Mouse (Mus musculus) mesoderm, embryonic 11.5 days (tissue): ENCODE measurements around the gene Afmid.
"Not testable (repeated sequence)": the region's sequence is repeated elsewhere in the genome, so short reads cannot be mapped to it uniquely, and the experiment has no call there.

ENCODE experiments used
- DNase-seq: peaks from one replicate; pipeline ENCODE4 v3.0.0-alpha.2; 2012; ENCODE audit warnings: low read depth, low spot score

The Afmid gene

GRCm38 (mm10) chr11:117794035-117794551 is 31.6 kb upstream of the Afmid start:
- DNase-seq = peak; percentile 19

- no peak for DNase-seq
Observed at GRCm38 (mm10) chr11:117796954-117797353, 28.8 kb upstream of the Afmid start.

- no peak for DNase-seq
Observed at GRCm38 (mm10) chr11:117797511-117798159, 28.1 kb upstream of the Afmid start, which contains the start of gene 6030468B19Rik. 6030468B19Rik (plus strand) TSS chr11:117797660.

- DNase-seq = peak; percentile 26
Observed at GRCm38 (mm10) chr11:117798160-117798541, 27.6 kb upstream of the Afmid start.

- no peak for DNase-seq
Observed at GRCm38 (mm10) chr11:117799174-117799573, 26.6 kb upstream of the Afmid start.

GRCm38 (mm10) chr11:117800038-117800437 is 25.7 kb upstream of the Afmid start:
- DNase-seq = no peak

GRCm38 (mm10) chr11:117801650-117802049 is 24.1 kb upstream of the Afmid start:
- DNase-seq = no peak

- DNase-seq = no peak
Observed at GRCm38 (mm10) chr11:117803166-117803688, 22.5 kb upstream of the Afmid start.

GRCm38 (mm10) chr11:117806781-117807180 is 18.9 kb upstream of the Afmid start:
- DNase-seq = no peak

GRCm38 (mm10) chr11:117809407-117810311 is 16.1 kb upstream of the Afmid start, which contains the start of the genes Gm20708 and Syngr2:
Gm20708 (plus strand) TSS chr11:117809668.
Syngr2 (plus strand) TSS chr11:117809668.
- peak; percentile 72 for DNase-seq

- peak; percentile 85 for DNase-seq
Observed at GRCm38 (mm10) chr11:117810401-117811046, 15.2 kb upstream of the Afmid start.

GRCm38 (mm10) chr11:117813867-117814266 is 11.9 kb upstream of the Afmid start:
- DNase-seq = no peak

GRCm38 (mm10) chr11:117814704-117815366 is 10.9 kb upstream of the Afmid start:
- no peak for DNase-seq

GRCm38 (mm10) chr11:117815850-117816249 is 9.9 kb upstream of the Afmid start:
- DNase-seq = not testable (repeated sequence)

GRCm38 (mm10) chr11:117816389-117816996 is 9.2 kb upstream of the Afmid start:
- no peak for DNase-seq

- no peak for DNase-seq
Observed at GRCm38 (mm10) chr11:117819095-117819494, 6.6 kb upstream of the Afmid start.

- no peak for DNase-seq
Observed at GRCm38 (mm10) chr11:117820173-117820572, 5.6 kb upstream of the Afmid start.

GRCm38 (mm10) chr11:117821868-117822267 is 3.9 kb upstream of the Afmid start:
- no peak for DNase-seq

- no peak for DNase-seq
Observed at GRCm38 (mm10) chr11:117822728-117823241, 2.9 kb upstream of the Afmid start.

- DNase-seq = no peak
Observed at GRCm38 (mm10) chr11:117823411-117823810, 2.3 kb upstream of the Afmid start.
